Mouse (Mus musculus) C2C12 (cell line): Measurements from ENCODE around the gene Adat3.

Experiments used
- CTCF ChIP-seq: IDR thresholded peaks from one replicate; pipeline ENCODE4 v1.5.1; 2011; ENCODE audit not compliant: control insufficient read depth, insufficient read depth, insufficient read length
- MAX ChIP-seq: IDR thresholded peaks from one replicate; pipeline ENCODE4 v1.6.1; 2011; ENCODE audit warnings: mild to moderate bottlenecking, control low read depth
- MYOD1 ChIP-seq: IDR thresholded peaks from one replicate; pipeline ENCODE4 v1.6.1; 2011; ENCODE audit warnings: low read depth; ENCODE audit not compliant: control insufficient read depth, insufficient read length
- USF1 ChIP-seq: IDR thresholded peaks from one replicate; pipeline ENCODE4 v1.6.1; 2011; ENCODE audit warnings: low read depth, mild to moderate bottlenecking, control low read depth, moderate library complexity

DNA sequence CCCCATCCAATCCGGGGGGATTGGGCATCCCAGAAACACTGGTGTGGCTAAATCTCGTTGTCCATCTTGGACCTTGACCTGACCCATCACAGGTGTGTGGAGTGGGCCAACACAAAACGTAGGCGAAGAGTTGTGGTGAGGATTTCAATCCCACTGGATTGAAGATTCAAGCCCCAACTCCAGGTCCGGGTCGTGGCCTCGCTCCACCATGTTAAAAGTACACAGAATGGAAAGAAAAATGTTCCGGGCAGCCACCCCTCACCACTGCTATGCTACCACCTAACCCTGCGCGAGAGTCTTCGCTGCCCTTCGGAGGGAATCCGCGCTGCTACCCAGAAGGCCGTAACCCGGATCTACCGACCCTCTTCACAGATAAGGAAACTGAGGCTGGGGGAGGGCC lies 26.8 kb upstream of the Adat3 start:
- TF ChIP-seq CTCF (no peak), USF1 (no peak), MAX (no peak), MYOD1 (no peak)
